Mouse (Mus musculus) limb, embryonic 11.5 days (tissue): Measurements from ENCODE around the gene Tnni1. TPM values are rescaled to one million over a fixed set of nuclear protein-coding genes. Genes with fewer than 3 reads are reported as not detected.

ENCODE experiments used
- ATAC-seq: fragments of 200-750 bp; cut with Nextera tagmentation; 2 replicates; pipeline ENCODE4 v1.8.0; 2017; ENCODE audit warnings: low read depth; ENCODE audit not compliant: insufficient number of reproducible peaks, low FRiP score, low TSS enrichment
- DNase-seq: peaks from one replicate; pipeline ENCODE4 v3.0.0-alpha.2; 2015; ENCODE audit warnings: low spot score
- H3K27ac ChIP-seq: fragments of 300-500 bp; sonication (generic); replicated peaks from 2 replicates; pipeline ENCODE4 v1.5.1; 2014; ENCODE audit warnings: low read depth, mild to moderate bottlenecking, low read length
- H3K27me3 ChIP-seq: fragments of 300-500 bp; sonication (generic); 2 replicates; pipeline ENCODE4 v1.6.1; 2014; ENCODE audit warnings: mild to moderate bottlenecking, low read length, mixed read lengths; ENCODE audit not compliant: control insufficient read depth, insufficient read depth
- H3K36me3 ChIP-seq: fragments of 300-500 bp; sonication (generic); 2 replicates; pipeline ENCODE4 v1.6.1; 2014; ENCODE audit warnings: mild to moderate bottlenecking, low read length, moderate library complexity, mixed read lengths; ENCODE audit not compliant: control insufficient read depth, insufficient read depth
- H3K4me1 ChIP-seq: fragments of 300-500 bp; sonication (generic); 2 replicates; pipeline ENCODE4 v1.6.1; 2014; ENCODE audit warnings: low read length, mixed read lengths; ENCODE audit not compliant: control insufficient read depth, insufficient read depth
- H3K4me2 ChIP-seq: fragments of 300-500 bp; sonication (generic); 2 replicates; pipeline ENCODE4 v1.6.1; 2014; ENCODE audit warnings: low read depth, mild to moderate bottlenecking, moderate library complexity; ENCODE audit not compliant: severe bottlenecking
- H3K4me3 ChIP-seq: fragments of 300-500 bp; sonication (generic); 2 replicates; pipeline ENCODE4 v1.5.1; 2014; ENCODE audit warnings: low read depth, low read length
- H3K9ac ChIP-seq: fragments of 300-500 bp; sonication (generic); 2 replicates; pipeline ENCODE4 v1.6.1; 2014; ENCODE audit warnings: mild to moderate bottlenecking, low read length
- H3K9me3 ChIP-seq: fragments of 300-500 bp; sonication (generic); 2 replicates; pipeline ENCODE4 v1.6.1; 2016; ENCODE audit warnings: low read length; ENCODE audit not compliant: control insufficient read depth
- WGBS: fragments of 180-500 bp; shearing (Covaris S2); extraction: QIAGEN DNeasy Blood & Tissue Kit; methylation state at CpG from one replicate; pipeline ENCODE4 v1.1.7; 2014; 5-methylcytosine and 5-hydroxymethylcytosine counted together
- polyA plus RNA-seq: library from polyadenylated mRNA; unstranded; fragments of >200 nt; fragmentation: Nextera tagmentation; extraction: Ambion mirVana; gene quantifications from 2 replicates; pipeline ENCODE4 v1.2.1, GENCODE M21; 2014

The Tnni1 gene
- polyA plus RNA-seq, 1 experiment from 2014 or later: 19.4 TPM

GRCm38 (mm10) chr1:135770896-135771572 is 8.2 kb upstream of the Tnni1 start:
- ATAC-seq (no peak), DNase-seq (no peak)
- no peaks in the 10 kb centered on the region for H3K27me3 ChIP-seq
- no peak overlapping the region for H3K4me2 ChIP-seq
- H3K27ac ChIP-seq: no peak overlapping the region
- H3K36me3 ChIP-seq: peaks cover 2% of the 10 kb centered on the region; the same call in 1 of the 2 replicates
- H3K9ac ChIP-seq: no peak overlapping the region
- no peaks in the 10 kb centered on the region for H3K9me3 ChIP-seq
- peaks cover 16% of the 10 kb centered on the region; the same call in 1 of the 2 replicates for H3K4me1 ChIP-seq
- no peak overlapping the region for H3K4me3 ChIP-seq
- 70% methylated on average over 12 of the region's 12 CpGs for WGBS

GRCm38 (mm10) chr1:135771573-135771970 is 7.7 kb upstream of the Tnni1 start:
- no peak overlapping the region for H3K27ac ChIP-seq
- 82% methylated on average over 8 of the region's 8 CpGs for WGBS
- no peak overlapping the region for H3K4me3 ChIP-seq
- H3K4me2 ChIP-seq: no peak overlapping the region
- ATAC-seq (no peak), DNase-seq (no peak)
- H3K9ac ChIP-seq: no peak overlapping the region
- H3K9me3 ChIP-seq: no peaks in the 10 kb centered on the region
- no peaks in the 10 kb centered on the region for H3K27me3 ChIP-seq
- H3K36me3 ChIP-seq: peaks cover 2% of the 10 kb centered on the region; the same call in 1 of the 2 replicates
- peaks cover 12% of the 10 kb centered on the region; the same call in 1 of the 2 replicates for H3K4me1 ChIP-seq

- no peak overlapping the region for H3K4me2 ChIP-seq
Measured at GRCm38 (mm10) chr1:135776596-135776995, 2.6 kb upstream of the Tnni1 start.

GRCm38 (mm10) chr1:135777046-135777445 is 2.2 kb upstream of the Tnni1 start:
- Histone ChIP-seq H3K4me2 (no peak overlapping the region), H3K4me3 (no peak overlapping the region), H3K36me3 (no peaks in the 10 kb centered on the region), H3K27me3 (no peaks in the 10 kb centered on the region), H3K27ac (no peak overlapping the region), H3K9ac (no peak overlapping the region), H3K9me3 (no peaks in the 10 kb centered on the region), H3K4me1 (peaks cover 8% of the 10 kb centered on the region)
- DNase-seq (no peak), ATAC-seq (no peak)
- 96% methylated on average over 1 of the region's 1 CpGs for WGBS

More at GRCm38 (mm10) chr1:135776596-135776995, 2.6 kb upstream of the Tnni1 start:
- no peak overlapping the region for H3K4me3 ChIP-seq
- no peak overlapping the region for H3K27ac ChIP-seq
- H3K27me3 ChIP-seq: no peaks in the 10 kb centered on the region
- H3K36me3 ChIP-seq: no peaks in the 10 kb centered on the region
- DNase-seq (no peak), ATAC-seq (no peak)
- H3K9ac ChIP-seq: no peak overlapping the region; the same call in 1 of the 2 replicates
- H3K9me3 ChIP-seq: no peaks in the 10 kb centered on the region
- peaks cover 8% of the 10 kb centered on the region for H3K4me1 ChIP-seq

GRCm38 (mm10) chr1:135780649-135781048 is 1.4 kb downstream of the Tnni1 start:
- Histone ChIP-seq H3K4me1 (peaks cover 8% of the 10 kb centered on the region), H3K9ac (no peak overlapping the region), H3K27me3 (no peaks in the 10 kb centered on the region), H3K4me3 (no peak overlapping the region), H3K4me2 (no peak overlapping the region), H3K27ac (no peak overlapping the region), H3K36me3 (no peaks in the 10 kb centered on the region), H3K9me3 (no peaks in the 10 kb centered on the region)
- ATAC-seq (no peak), DNase-seq (no peak)
- WGBS: 16% methylated on average over 4 of the region's 4 CpGs

- Histone ChIP-seq H3K9ac (no peak overlapping the region), H3K4me3 (no peak overlapping the region), H3K27ac (no peak overlapping the region), H3K36me3 (no peaks in the 10 kb centered on the region), H3K4me2 (no peak overlapping the region), H3K4me1 (peaks cover 8% of the 10 kb centered on the region), H3K9me3 (no peaks in the 10 kb centered on the region), H3K27me3 (no peaks in the 10 kb centered on the region)
- ATAC-seq (no peak), DNase-seq (peak; percentile 89)
- 17% methylated on average over 13 of the region's 13 CpGs for WGBS
Measured at GRCm38 (mm10) chr1:135781220-135781619, 2.0 kb downstream of the Tnni1 start.

GRCm38 (mm10) chr1:135782816-135783215 is 3.6 kb downstream of the Tnni1 start:
- 79% methylated on average over 10 of the region's 10 CpGs for WGBS
- H3K27me3 ChIP-seq: no peaks in the 10 kb centered on the region
- H3K9me3 ChIP-seq: no peaks in the 10 kb centered on the region
- no peak overlapping the region for H3K4me3 ChIP-seq
- ATAC-seq: no peak
- H3K27ac ChIP-seq: no peak overlapping the region
- peaks cover 8% of the 10 kb centered on the region for H3K4me1 ChIP-seq
- no peaks in the 10 kb centered on the region for H3K36me3 ChIP-seq
- no peak for DNase-seq
- H3K9ac ChIP-seq: no peak overlapping the region
- H3K4me2 ChIP-seq: no peak overlapping the region

- no peak overlapping the region for H3K27ac ChIP-seq
- no peak overlapping the region for H3K4me2 ChIP-seq
- no peaks in the 10 kb centered on the region for H3K36me3 ChIP-seq
- DNase-seq (peak; percentile 90), ATAC-seq (no peak)
- no peak overlapping the region for H3K4me3 ChIP-seq
- 62% methylated on average over 3 of the region's 3 CpGs for WGBS
- H3K9me3 ChIP-seq: no peaks in the 10 kb centered on the region
- H3K4me1 ChIP-seq: no peaks in the 10 kb centered on the region
- H3K9ac ChIP-seq: no peak overlapping the region
- no peaks in the 10 kb centered on the region for H3K27me3 ChIP-seq
Measured at GRCm38 (mm10) chr1:135787799-135788198, 8.6 kb downstream of the Tnni1 start.

GRCm38 (mm10) chr1:135788708-135789107 is 9.5 kb downstream of the Tnni1 start:
- H3K27ac ChIP-seq: no peak overlapping the region
- H3K4me2 ChIP-seq: no peak overlapping the region
- 27% methylated on average over 10 of the region's 10 CpGs for WGBS
- no peak overlapping the region for H3K4me3 ChIP-seq
- ATAC-seq (no peak), DNase-seq (no peak)
- peaks cover 3% of the 10 kb centered on the region; the same call in 1 of the 2 replicates for H3K4me1 ChIP-seq
- no peaks in the 10 kb centered on the region for H3K36me3 ChIP-seq
- no peak overlapping the region for H3K9ac ChIP-seq
- no peaks in the 10 kb centered on the region for H3K9me3 ChIP-seq
- H3K27me3 ChIP-seq: no peaks in the 10 kb centered on the region
